Mouse (Mus musculus): ENCODE measurements around the gene Nfib.

- TF ChIP-seq CTCF (IDR thresholded peaks at IDR 0.05 in 2 of 3, conservative IDR thresholded peaks at IDR 0.05 in 1 of 3; ENCODE audit: control insufficient read depth in 1 of 3, insufficient read depth in 1 of 3, low read depth in 2 of 3, low read length in 3 of 3, poor library complexity in 1 of 3, severe bottlenecking in 1 of 3) (no peak), POLR2A (IDR thresholded peaks at IDR 0.05; ENCODE audit: control insufficient read depth in 1 of 2, insufficient read depth in 1 of 2, low read depth in 1 of 2, low read length in 2 of 2, poor library complexity in 1 of 2) (no peak), E2F4 (IDR thresholded peaks at IDR 0.05; ENCODE audit: borderline replicate concordance, low read depth, low read length) (no peak), TBP (IDR thresholded peaks at IDR 0.05; ENCODE audit: low read depth, low read length) (no peak), KAT2A (conservative IDR thresholded peaks at IDR 0.05; ENCODE audit: low read depth, low read length) (no peak), MAFK (IDR thresholded peaks at IDR 0.05; ENCODE audit: borderline replicate concordance, low read depth, low read length) (no peak)
Observed at GRCm38 (mm10) chr4:82543936-82544335, 161.6 kb downstream of the Nfib start.
